Mouse (Mus musculus): Measurements from ENCODE around the gene Greb1.

DNA sequence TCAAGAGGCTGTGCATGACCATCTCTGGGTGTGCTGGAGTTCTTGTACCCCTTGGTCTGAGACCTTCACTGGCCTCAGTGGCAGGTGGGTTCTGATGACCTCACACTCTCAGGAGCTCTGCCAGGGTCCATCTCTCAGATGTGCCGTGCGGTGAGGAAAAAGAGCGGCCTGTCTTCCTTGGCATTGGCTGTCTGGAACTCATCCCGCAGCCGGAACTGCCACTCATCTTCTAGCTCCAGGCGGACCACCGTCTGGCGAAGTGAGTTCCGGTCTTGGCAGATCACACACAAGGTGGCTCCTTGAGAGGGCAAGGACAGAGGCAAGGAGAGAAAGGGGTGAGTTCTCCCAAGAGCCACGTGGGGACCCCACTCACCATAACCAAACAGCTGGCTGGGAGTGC lies 128.4 kb downstream of the Greb1 start:
- no peak for TF ChIP-seq GATA1 (IDR thresholded peaks at IDR 0.05; ENCODE audit: low read length)
- TF ChIP-seq TAL1 (IDR thresholded peaks at IDR 0.05; ENCODE audit: low read length), result no peak
